Mouse (Mus musculus): Measurements from ENCODE around the gene Eif5a. TPM values are rescaled to one million over a fixed set of nuclear protein-coding genes. Genes with fewer than 3 reads are reported as not detected.
"Not testable (repeated sequence)": the region's sequence is repeated elsewhere in the genome, so short reads cannot be mapped to it uniquely, and the experiment has no call there.

Eif5a gene
- total RNA-seq, 2 experiments from 2014 or later = 567 to 637 TPM

- DNase-seq = no peak
- intact Hi-C loops (cut with DNase I; ENCODE audit: low total_unique reads) = loop anchor here (10.0 kb wide), 1 partner anchor 73 kb away; the partner anchor contains the start of gene Dvl2
Measured at GRCm38 (mm10) chr11:69931769-69932168, 10.0 kb upstream of the Eif5a start.

- DNase-seq = no peak
- intact Hi-C loops (cut with DNase I; ENCODE audit: low total_unique reads) = loop anchor here (10.0 kb wide), 1 partner anchor 74 kb away; the partner anchor contains the start of gene Dvl2
Measured at GRCm38 (mm10) chr11:69930967-69931537, 9.3 kb upstream of the Eif5a start.

- intact Hi-C loops (cut with DNase I; ENCODE audit: low total_unique reads) = loop anchor here (10.0 kb wide), 1 partner anchor 75 kb away; the partner anchor contains the start of gene Dvl2
- DNase-seq = not testable (repeated sequence)
Measured at GRCm38 (mm10) chr11:69930176-69930575, 8.4 kb upstream of the Eif5a start.

DNA sequence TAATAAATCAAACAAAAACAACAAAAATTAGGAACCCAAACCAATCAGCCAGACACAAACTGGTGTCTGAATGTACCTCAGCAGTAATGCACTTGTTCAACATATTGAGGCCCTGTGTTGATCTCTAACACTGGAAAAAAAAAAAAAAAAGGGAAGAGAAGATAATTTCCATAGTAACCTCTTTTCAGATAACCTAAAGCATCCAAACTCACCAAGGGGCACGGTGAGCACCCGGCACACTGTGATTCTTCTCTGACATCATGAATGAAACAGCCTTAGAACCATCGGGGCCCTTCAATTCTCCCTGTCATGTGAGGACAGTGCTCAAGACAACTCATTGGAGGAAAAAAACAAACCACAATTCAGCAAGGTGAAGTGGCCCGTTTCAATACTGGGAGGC, 8.0 kb upstream of the Eif5a start:
- intact Hi-C loops (cut with DNase I; ENCODE audit: low total_unique reads) = loop anchor here (10.0 kb wide), 1 partner anchor 75 kb away; the partner anchor contains the start of gene Dvl2
- DNase-seq = no peak

- intact Hi-C loops (cut with DNase I; ENCODE audit: low total_unique reads) = no loop called here
- DNase-seq = no peak
Measured at GRCm38 (mm10) chr11:69927501-69927900, 5.7 kb upstream of the Eif5a start.

GRCm38 (mm10) chr11:69922796-69923195, 1.0 kb upstream of the Eif5a start:
- no peak for DNase-seq
- intact Hi-C loops (cut with DNase I; ENCODE audit: low total_unique reads) = no loop called here

DNA sequence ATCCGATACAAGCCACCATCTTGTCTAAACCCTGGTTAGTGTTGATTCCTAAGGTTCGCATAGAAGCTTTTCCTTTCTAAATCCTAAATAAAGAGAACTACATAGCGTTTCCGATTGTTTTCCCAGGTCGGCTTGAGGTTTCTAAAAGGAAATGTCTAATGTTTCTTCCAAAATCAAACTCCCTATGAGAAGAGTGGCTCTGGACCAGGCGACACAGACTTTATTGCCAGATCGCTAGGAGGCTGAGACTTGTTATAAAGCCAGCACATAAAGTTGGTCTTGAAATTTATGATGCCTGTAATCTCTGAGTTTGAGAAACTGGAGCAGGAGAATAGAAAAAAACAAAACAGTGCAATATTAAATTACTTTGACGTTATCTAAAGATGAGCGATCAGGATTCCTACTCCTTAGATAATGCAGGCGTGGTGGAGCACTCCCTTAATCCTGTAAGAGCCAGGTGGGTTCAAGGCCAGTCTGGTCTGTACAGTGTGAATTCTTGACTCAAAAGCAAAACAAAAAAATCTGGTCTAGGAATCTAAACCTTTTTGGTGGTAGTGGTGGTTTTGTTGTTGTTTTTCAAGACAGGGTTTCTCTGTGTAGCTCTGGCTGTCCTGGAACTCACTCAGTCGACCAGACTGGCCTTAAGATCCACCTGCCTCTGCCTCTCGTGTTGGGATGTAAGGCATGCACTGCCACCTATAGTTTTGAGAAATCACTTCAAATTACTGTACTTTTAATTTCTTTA, 426 bp upstream of the Eif5a start:
- no peak for DNase-seq
- intact Hi-C loops (cut with DNase I; ENCODE audit: low total_unique reads) = no loop called here

DNA sequence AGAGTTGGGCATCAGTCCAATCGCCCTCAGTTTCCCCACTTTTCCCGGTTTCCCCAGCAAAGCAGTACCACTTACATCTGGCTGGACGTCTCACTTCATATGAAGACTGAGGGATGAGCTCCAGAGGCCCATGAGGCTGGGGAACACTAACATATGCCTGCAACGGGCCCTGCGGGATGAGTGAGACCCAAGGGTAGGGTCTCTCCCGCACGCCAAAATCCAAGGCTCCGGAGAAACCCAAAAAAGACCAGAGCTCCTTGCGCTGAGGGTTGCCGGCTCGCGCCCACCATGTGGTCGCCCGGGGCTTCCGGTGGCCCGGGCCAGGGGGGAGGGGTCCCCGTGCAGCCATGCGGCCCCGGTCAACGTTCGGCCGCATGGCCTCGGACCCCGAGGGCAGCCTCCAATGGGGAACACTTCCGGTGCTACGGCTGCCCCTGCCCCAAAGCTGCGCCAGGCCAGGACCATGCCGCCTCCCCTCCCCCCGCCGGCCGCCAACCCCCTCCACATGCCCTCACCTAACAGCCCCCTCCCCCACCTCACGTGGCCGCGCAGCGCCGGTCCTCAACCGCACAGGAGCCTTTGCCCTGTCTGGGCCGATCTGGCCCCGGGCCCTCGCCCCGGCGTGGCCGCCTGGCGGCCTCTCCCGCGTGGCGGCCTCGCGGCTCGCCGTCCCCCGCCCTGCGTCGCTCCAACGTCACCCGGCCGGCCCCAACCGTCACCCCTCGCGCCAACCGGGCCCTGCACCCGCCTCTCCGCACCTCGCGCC, 1.3 kb downstream of the Eif5a start:
- peak; percentile 69 for DNase-seq
- intact Hi-C loops (cut with DNase I; ENCODE audit: low total_unique reads) = no loop called here

DNA sequence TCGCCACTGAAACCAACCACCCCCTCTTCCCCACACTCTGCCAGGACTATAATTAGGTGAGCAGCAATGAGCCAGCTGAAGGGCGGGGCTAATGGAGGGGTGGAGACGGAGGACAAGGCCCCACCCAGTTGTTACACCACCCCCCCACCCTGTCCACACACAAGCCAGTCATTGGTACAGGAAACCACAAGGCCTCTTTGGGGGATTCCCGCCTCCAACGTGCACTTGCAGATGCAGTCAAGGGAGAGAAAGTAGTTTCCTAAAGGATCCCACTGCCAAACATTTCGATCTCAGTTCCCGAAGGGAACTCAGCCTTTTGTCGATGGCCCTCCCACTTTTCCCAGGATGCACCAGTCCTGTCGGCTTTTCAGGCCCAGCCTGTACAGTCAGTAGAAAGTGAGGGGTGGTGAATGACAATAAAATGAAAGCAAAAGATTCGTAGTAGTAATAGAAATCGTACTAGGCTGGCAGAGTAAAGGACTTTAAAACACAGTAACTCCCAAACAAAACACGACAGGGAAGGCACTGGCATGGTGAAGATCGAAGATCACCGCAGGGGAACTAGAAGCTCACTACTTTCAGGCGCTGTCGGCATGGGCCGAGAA, 2.0 kb downstream of the Eif5a start:
- intact Hi-C loops (cut with DNase I; ENCODE audit: low total_unique reads) = no loop called here

DNA sequence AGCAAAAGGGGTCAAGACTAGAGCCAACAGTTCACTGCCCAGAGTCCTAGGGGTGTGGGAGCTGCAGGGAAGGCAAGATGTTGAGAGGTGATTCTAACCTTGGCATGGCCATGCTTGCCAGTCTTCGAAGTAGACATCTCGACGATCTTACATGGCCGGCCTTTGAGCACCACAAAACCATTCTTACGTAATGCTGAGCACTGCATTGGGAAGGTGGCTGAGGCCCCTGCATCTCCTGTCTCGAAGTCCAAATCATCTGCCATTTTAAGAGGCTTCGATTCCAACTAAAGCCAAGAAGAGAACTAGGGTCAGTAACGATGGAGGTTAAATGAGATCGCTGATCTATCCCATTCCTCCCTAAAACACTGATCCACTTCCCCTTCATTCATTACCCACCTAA, 2.7 kb downstream of the Eif5a start:
- intact Hi-C loops (cut with DNase I; ENCODE audit: low total_unique reads) = no loop called here
- DNase-seq = no peak

More for the DNA sequence above, 2.0 kb downstream of the Eif5a start:
- peak; percentile 86 for DNase-seq

GRCm38 (mm10) chr11:69918118-69918517, 3.6 kb downstream of the Eif5a start:
- no peak for DNase-seq
- intact Hi-C loops (cut with DNase I; ENCODE audit: low total_unique reads) = no loop called here

- no peak for DNase-seq
- intact Hi-C loops (cut with DNase I; ENCODE audit: low total_unique reads) = no loop called here
Measured at GRCm38 (mm10) chr11:69917379-69917948, 4.3 kb downstream of the Eif5a start.

GRCm38 (mm10) chr11:69916652-69917378, 4.9 kb downstream of the Eif5a start:
- intact Hi-C loops (cut with DNase I; ENCODE audit: low total_unique reads); DNase-seq: not testable (repeated sequence)

DNA sequence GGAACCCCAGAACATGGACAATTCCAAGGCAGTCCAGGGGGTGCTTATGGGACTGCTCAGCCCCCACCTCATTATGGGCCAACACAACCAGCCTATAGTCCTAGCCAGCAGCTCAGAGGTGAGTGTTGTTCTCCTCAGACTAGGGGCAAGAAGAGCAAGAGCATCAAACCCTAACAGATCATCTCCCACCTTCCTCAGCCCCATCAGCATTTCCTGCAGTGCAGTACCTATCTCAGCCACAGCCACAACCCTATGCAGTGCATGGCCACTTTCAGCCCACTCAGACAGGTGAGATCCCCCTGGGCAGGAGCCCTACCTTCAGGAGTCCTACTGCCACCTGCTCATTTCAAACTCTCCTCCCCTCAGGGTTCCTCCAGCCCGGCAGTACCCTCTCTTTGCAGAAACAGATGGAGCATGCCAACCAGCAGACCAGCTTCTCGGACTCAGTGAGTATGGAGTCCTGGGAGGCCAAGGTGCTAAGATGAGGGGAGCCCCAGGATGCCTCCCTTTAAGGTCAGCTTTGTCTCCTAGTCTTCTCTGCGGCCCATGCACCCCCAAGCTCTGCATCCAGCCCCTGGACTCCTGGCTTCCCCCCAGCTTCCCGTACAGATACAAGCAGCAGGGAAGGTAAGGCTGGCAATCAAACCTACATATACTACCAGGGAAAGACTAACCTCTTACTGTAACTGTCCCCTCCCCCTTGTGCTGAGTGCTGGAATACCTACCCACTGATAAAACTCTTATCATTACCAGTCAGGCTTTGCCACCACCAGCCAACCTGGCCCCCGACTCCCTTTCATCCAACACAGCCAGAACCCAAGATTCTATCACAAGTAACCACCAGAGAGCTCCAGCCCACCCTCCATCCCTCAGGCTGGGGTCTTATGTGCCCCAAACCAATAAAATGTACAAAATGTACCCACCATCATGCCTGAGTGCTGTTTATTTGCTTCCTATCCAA, 5.8 kb downstream of the Eif5a start:
- no peak for DNase-seq
- intact Hi-C loops (cut with DNase I; ENCODE audit: low total_unique reads) = no loop called here

DNA sequence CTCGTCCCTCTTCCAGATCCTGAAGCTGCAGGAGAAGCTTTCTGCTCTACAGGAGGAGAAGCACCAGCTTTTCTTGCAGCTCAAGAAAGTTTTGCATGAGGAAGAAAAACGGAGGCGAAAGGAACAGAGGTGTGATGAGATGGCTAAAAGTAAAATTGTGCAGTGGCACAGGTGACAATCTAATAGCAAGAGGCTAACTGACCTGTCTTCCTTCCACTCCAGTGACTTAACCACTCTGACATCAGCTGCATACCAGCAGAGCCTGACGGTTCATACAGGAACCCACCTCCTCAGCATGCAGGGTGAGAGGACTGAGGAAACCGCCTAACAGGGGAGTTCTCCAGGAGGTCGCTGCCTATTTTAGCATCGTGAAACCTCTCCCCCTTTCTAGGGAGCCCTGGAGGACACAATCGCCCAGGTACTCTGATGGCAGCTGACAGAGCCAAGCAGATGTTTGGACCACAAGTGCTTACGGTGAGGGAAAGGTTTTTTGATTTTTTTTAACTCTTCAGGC, 6.8 kb downstream of the Eif5a start:
- no peak for DNase-seq
- intact Hi-C loops (cut with DNase I; ENCODE audit: low total_unique reads) = no loop called here

GRCm38 (mm10) chr11:69914372-69914764, 7.4 kb downstream of the Eif5a start:
- no peak for DNase-seq
- intact Hi-C loops (cut with DNase I; ENCODE audit: low total_unique reads) = no loop called here

DNA sequence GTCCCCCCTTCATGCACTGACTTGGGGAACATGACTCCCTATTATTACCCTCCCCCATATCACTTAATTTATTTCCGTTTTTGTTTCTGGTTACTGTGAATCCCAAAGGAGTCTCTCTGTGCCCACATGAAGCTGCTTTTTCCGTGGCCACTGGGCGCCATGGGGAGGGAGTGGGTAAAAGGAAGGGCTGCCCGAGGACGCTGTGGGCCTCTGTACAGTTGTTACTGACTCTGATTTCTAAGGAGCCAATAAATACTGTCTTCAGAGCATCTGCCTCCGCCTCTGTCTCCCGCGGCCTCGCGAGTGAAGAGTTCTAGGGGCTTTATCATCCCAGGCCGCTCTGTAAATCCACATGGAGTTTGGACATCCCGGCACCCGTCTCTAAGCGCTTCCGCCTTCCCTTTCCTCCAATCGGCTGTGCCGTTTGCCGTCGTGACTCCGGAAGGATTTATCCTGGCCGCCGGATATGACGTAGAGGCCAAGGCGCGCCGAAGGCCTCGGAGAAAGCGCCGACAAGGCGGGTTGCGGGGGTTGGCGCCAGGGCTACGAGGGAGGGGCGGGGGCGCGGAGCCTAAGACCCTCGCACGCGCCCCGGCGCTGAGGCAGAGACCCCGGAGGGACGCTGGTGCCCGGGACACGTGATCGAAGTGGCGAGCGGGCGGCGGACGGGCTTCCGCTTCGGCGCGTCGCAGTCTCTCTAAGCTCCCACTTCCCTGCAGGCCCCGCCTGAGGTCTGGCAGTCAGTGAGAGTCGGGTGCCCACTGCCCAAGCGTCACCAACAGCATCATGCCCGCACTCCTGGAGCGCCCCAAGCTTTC, 8.0 kb downstream of the Eif5a start, which contains the start of gene Gps2:
Gene Gps2 (plus strand): TSS at position 335 of the 818 bp plus-strand sequence.
- peak; percentile 93 for DNase-seq
- intact Hi-C loops (cut with DNase I; ENCODE audit: low total_unique reads) = no loop called here

Measured in gastrocnemius, postnatal 14 days (tissue).